Mouse (Mus musculus) adrenal gland, adult 10 weeks (tissue): ENCODE results near the gene Vamp3. TPM values are rescaled to one million over a fixed set of nuclear protein-coding genes. Genes with fewer than 3 reads are reported as not detected.

ENCODE experiments used
- polyA plus RNA-seq: library from polyadenylated mRNA; stranded (reverse); fragments of 350-450 nt; fragmentation: Illumina TruSeq; extraction: RNeasy Lipid Tissue Mini Kit (QIAGEN cat#74804); gene quantifications from one replicate; pipeline ENCODE4 v1.2.3, GENCODE M21; 2014; ENCODE audit warnings: low read depth, low replicate concordance

The Vamp3 gene
- polyA plus RNA-seq = 133 TPM

DNA sequence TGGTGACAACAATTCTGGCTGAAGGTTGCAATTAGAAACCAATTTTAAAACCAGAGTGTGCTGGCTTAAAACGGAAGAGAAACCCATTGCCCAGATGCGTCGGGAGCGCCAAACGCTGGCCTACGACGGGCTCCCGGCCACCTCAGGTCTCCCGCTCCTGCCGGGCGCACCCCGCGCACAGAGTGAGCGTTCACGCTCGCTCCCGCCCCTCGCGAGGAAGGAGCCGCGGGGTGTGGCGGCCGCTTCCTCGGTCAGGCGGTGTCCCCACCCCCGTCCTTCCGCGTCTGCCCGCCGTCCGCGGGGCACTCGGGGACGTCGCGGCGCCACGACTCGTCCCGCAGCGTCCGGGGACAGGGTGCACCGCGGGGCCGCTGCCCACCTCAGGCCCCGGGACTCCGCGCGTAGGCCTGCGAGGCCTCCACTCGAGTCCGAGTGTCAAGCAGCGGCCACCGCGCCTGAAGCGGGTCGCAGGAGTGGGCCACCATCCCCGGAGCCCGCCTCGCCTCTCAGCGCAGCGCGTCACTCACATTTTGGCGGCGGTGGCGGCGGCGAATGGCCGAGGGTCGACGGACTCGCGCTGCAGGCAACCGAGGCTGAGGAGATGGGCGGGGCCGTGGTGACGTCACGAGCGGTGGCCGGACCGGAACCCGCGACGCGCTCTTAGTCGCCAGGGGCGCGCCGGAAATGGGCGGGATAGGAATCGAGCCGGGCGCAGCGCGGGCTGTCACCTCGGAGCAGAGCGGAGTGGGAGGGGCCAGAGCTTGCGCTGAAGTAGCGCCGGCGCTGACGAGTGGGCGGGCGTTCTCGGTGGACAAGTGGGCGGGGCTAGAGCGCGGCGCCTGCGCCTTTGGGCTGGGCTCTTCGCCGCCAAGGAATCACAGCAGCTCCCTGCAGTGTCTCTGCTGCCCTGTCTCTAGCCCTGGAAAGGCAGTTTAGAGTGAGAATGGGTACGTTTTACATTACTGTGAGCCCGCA lies at the start of gene Vamp3:
TSS of gene Vamp3 (minus strand) at position 617 of the 975 bp plus-strand sequence.

DNA sequence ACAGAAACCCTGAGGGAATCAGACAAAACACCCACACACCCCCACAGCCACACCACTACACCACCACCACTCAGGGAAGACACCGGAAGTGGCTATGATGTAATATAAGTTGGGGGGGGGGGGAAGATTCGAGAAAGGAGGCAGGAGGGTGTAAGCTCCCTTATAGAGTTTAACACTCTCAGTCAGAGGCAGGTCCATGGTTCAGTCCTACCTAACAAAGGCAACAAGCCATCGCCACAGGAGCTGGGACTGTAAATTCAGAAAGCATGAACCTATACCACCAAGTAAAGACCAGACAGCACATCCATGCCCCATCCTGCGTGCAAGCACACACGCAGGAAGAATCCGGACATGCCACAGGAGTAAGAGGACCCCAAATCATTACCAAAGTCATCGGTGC lies 31.5 kb upstream of the Vamp3 start, which contains the start of gene Gm13090:
TSS of gene Gm13090 (plus strand) at position 301 of the 400 bp plus-strand sequence.

DNA sequence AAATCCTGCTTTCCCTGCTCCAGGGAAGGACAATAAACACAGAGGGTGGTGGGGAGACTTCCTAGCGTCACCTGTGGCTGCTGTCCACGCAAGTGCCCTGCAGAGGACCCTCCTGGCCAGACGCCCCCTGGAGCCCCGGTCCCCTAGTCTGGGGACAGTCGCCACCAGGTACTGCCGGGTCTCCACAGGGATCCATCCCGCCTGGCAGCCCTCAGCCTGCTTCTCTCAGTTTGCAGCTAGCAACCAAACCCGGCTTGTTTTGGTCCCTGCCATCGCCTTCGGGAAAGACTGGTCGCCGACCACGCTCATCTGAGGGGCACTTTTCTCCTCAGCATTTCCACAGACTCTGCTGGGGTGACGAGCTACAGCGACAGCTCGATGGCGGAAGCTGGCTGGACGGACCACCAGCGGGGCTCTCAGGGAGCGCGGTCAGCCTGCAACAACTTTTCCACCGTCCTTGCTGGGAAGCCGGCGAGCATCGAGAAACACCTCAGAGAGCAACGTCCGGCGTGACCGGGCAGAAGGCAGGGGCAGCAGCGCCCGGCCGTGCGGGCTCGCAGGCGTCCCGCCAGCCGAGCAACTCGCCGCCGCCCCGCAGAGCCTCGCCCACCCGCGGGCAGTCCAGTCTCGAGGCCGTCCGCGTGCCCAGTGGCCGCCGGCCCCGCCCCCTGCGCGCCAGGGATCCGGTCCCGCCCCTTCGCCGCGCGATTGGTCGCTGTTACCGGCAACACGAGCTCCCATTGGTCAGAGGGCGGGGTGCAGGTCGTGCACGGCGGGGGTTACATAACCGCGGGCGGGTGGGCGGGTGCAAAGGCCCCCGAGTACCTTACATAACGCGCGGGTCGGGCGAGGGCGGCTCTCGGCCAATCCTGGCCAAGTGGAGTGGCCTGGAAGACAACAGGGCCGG lies 13.5 kb downstream of the Vamp3 start, which contains the start of gene Per3:
TSS of gene Per3 (minus strand) at position 629 of the 907 bp plus-strand sequence.

Other genes with a start within 250 kb of the Vamp3 start
- 49.3 TPM for gene Errfi1, start 204.0 kb downstream of the Vamp3 start, polyA plus RNA-seq
- gene Park7, start 143.5 kb downstream of the Vamp3 start, polyA plus RNA-seq = 29.5 TPM
- 0.29 TPM for gene Tnfrsf9, start 143.4 kb downstream of the Vamp3 start, polyA plus RNA-seq
- gene Uts2, start 60.9 kb downstream of the Vamp3 start, polyA plus RNA-seq = not detected
- 2.4 TPM for gene Per3, start 13.3 kb downstream of the Vamp3 start, polyA plus RNA-seq
- not detected for gene Gm13090, start 31.6 kb upstream of the Vamp3 start, polyA plus RNA-seq